Mouse (Mus musculus): ENCODE measurements around the gene Irx6. TPM values are rescaled to one million over a fixed set of nuclear protein-coding genes. Genes with fewer than 3 reads are reported as not detected.

The Irx6 gene
- polyA plus RNA-seq, 1 experiment from 2014 or later = not detected

DNA sequence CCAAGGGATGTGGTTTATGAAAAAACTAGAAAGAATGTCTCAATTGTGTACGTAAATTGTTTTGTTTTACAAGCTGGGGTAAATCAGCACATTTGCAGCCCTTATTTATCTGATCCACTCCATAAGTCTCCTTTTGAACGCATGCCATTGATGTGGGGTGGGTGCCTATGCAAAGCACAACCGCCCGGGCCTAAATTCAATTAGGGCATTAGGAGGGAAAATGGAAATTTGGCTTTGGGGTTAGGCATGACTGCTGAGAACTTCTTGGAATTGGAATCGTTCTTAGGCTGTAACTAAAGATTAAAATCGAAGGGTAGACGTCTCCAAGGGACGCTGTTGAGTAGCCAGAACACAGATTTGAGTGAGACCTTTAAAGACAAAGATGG is 47.8 kb downstream of the Irx6 start:
- 61% methylated on average over 8 of the region's 8 CpGs for WGBS (ENCODE audit: insufficient replicate concordance)
- H3K27ac ChIP-seq = no peak overlapping the region
- no peaks in the 10 kb centered on the region for H3K27me3 ChIP-seq
- ATAC-seq (ENCODE audit: low read depth) = no peak
- H3K9ac ChIP-seq = no peak overlapping the region
- no peaks in the 10 kb centered on the region for H3K36me3 ChIP-seq
- no peaks in the 10 kb centered on the region for H3K9me3 ChIP-seq (replicated peaks)
- no peak for DNase-seq
- H3K4me2 ChIP-seq = no peak overlapping the region
- no peaks in the 10 kb centered on the region for H3K4me1 ChIP-seq (replicated peaks)
- no peak overlapping the region for H3K4me3 ChIP-seq (replicated peaks)

DNA sequence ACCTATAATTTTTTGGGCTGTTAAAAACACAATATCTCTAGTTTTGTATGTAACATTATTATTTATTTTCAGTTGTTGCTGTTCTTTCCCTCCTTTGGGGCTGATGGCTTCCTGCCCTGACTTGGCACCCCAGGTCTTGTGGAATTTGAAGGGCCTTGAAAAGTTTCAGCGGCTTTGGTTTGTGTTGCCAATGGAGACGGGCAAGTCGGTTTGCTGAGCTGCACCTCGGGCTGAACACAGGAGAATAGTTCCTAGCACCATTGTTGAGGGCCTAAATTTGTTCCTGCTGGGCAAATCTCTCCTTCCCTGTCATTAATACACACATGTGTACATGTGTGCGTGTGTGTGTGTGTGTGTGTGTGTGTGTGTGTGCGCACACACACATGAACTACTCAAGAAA is 49.2 kb downstream of the Irx6 start:
- Histone ChIP-seq H3K9ac (no peak overlapping the region), H3K27ac (no peak overlapping the region), H3K27me3 (no peaks in the 10 kb centered on the region), H3K9me3 (replicated peaks) (no peaks in the 10 kb centered on the region), H3K4me1 (replicated peaks) (no peaks in the 10 kb centered on the region), H3K4me3 (replicated peaks) (no peak overlapping the region), H3K36me3 (no peaks in the 10 kb centered on the region), H3K4me2 (no peak overlapping the region)
- ATAC-seq (ENCODE audit: low read depth) (no peak), DNase-seq (no peak)
- 69% methylated on average over 6 of the region's 6 CpGs for WGBS (ENCODE audit: insufficient replicate concordance)

GRCm38 (mm10) chr8:92723947-92724346 is 49.9 kb downstream of the Irx6 start:
- Histone ChIP-seq H3K9ac (no peak overlapping the region), H3K4me2 (no peak overlapping the region), H3K27me3 (no peaks in the 10 kb centered on the region), H3K36me3 (no peaks in the 10 kb centered on the region), H3K4me1 (replicated peaks) (no peaks in the 10 kb centered on the region), H3K9me3 (replicated peaks) (no peaks in the 10 kb centered on the region), H3K4me3 (replicated peaks) (no peak overlapping the region), H3K27ac (no peak overlapping the region)
- ATAC-seq (ENCODE audit: low read depth) (no peak), DNase-seq (no peak)
- WGBS (ENCODE audit: insufficient replicate concordance) = 30% methylated on average over 7 of the region's 7 CpGs

- no peaks in the 10 kb centered on the region for H3K27me3 ChIP-seq
- 61% methylated on average over 8 of the region's 8 CpGs for WGBS (ENCODE audit: insufficient replicate concordance)
- no peak for DNase-seq
Observed at GRCm38 (mm10) chr8:92724359-92724758, 50.3 kb downstream of the Irx6 start.

More at GRCm38 (mm10) chr8:92724359-92724758, 50.3 kb downstream of the Irx6 start:
- no peaks in the 10 kb centered on the region for H3K36me3 ChIP-seq
- no peak overlapping the region for H3K4me2 ChIP-seq
- no peak overlapping the region for H3K27ac ChIP-seq
- ATAC-seq (ENCODE audit: low read depth) = no peak
- H3K4me3 ChIP-seq (replicated peaks) = no peak overlapping the region
- H3K4me1 ChIP-seq (replicated peaks) = no peaks in the 10 kb centered on the region
- H3K9ac ChIP-seq = no peak overlapping the region
- no peaks in the 10 kb centered on the region for H3K9me3 ChIP-seq (replicated peaks)

Other genes with a start within 250 kb of the Irx6 start
- gene Mmp2, start 153.0 kb downstream of the Irx6 start, polyA plus RNA-seq (2015; fragmentation: Nextera tagmentation; extraction: Ambion mirVana) = 12.4 and 13.2 TPM in 2 replicates
- 3.4 and 4.1 TPM in 2 replicates for gene Lpcat2, start 181.1 kb downstream of the Irx6 start, polyA plus RNA-seq (2015; fragmentation: Nextera tagmentation; extraction: Ambion mirVana)
- not detected in 2 replicates for gene Capns2, start 227.1 kb downstream of the Irx6 start, polyA plus RNA-seq (2015; fragmentation: Nextera tagmentation; extraction: Ambion mirVana)